Mouse (Mus musculus): ENCODE results near the gene D630045J12Rik. TPM values are rescaled to one million over a fixed set of nuclear protein-coding genes. Genes with fewer than 3 reads are reported as not detected.

Gene D630045J12Rik
- polyA plus RNA-seq, 1 experiment from 2014 or later, result 0.52 TPM

DNA sequence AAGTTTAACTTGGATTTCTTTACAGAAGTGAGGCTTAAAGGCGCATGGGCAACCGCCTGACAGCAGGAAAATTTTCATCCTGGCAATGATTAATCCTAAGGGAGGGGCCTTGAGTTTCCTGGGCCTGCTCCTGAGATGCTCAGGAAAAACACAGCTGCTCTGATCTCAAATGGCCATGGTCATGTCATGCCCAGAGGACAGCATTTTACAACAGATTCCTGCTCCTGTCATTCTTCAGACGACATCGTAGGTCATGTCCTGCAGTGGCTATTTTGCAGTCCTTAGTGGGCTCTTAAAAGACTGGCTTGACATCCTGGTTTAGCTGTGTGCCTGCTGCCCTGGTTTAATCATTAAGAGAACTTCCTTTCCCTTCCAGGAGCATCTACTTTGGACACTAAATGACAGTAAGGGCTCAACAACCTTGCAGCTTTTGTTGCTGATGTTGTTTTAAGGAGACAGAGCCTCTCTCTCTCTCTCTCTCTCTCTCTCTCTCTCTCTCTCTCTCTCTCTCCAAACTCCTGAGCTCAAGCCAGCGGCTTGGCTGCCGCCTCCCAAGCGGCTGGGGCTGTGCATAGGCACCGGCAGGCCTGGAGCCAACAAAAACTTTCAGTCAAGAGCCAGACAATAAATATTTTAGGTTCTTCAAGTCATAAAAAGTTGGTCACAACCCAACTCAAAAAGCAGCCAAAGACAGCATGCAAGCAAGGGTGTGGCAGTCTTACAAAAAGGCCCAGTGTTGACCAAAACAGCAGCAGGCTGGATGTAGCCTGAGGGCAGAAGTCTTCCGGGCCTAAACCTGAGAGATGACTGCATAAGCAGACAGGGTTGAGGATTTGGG is 109.4 kb downstream of the D630045J12Rik start:
- Histone ChIP-seq H3K27ac (ENCODE audit: low read depth, low read length) (no peak overlapping the region), H3K4me1 (replicated peaks; ENCODE audit: control insufficient read depth, insufficient read depth, low read length) (no peaks in the 10 kb centered on the region; the same call in 1 of the 2 replicates), H3K4me2 (replicated peaks; ENCODE audit: low read depth) (no peak overlapping the region), H3K9me3 (ENCODE audit: control insufficient read depth) (no peaks in the 10 kb centered on the region), H3K9ac (ENCODE audit: low read depth, low read length) (no peak overlapping the region), H3K36me3 (ENCODE audit: control insufficient read depth, insufficient read depth) (peaks cover 9% of the 10 kb centered on the region; the same call in 1 of the 2 replicates), H3K4me3 (ENCODE audit: low read depth, low read length) (no peak overlapping the region), H3K27me3 (replicated peaks; ENCODE audit: control insufficient read depth, insufficient read depth, low read length) (no peaks in the 10 kb centered on the region)
- 0 out of 2 replicates have a peak, but pooled peaks have one; percentile 22 for ATAC-seq
- no peak for TF ChIP-seq CTCF (IDR thresholded peaks at IDR 0.05; ENCODE audit: low read depth)
- 24% methylated on average over 9 of the region's 9 CpGs for WGBS

DNA sequence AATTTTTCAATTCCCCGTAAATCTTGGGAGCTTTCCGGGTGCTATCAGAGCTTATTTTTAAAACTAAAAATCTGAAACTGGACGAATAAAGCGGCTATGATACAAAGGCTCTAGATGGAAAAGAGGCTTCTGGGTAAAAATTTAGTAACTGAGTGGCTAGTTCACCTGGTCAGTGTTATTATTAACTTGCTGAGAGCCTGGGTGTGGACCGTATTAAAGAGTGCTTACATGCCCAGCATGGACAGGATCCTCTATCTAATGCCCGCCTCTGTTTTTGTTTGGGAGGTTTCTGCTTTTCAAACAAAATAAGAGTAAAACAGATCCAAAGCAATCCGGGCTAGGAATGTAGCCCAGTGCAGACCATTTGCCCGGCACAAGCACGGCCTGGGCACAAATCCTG is 113.4 kb downstream of the D630045J12Rik start:
- H3K27ac ChIP-seq (ENCODE audit: low read depth, low read length), result no peak overlapping the region; the same call in 1 of the 2 replicates
- no peaks in the 10 kb centered on the region for H3K9me3 ChIP-seq (ENCODE audit: control insufficient read depth)
- no peak for TF ChIP-seq CTCF (IDR thresholded peaks at IDR 0.05; ENCODE audit: low read depth)
- no peaks in the 10 kb centered on the region for H3K27me3 ChIP-seq (replicated peaks; ENCODE audit: control insufficient read depth, insufficient read depth, low read length)
- H3K4me2 ChIP-seq (replicated peaks; ENCODE audit: low read depth), result no peak overlapping the region
- WGBS, result 89% methylated on average over 9 of the region's 9 CpGs
- no peak for ATAC-seq
- H3K4me1 ChIP-seq (replicated peaks; ENCODE audit: control insufficient read depth, insufficient read depth, low read length), result no peaks in the 10 kb centered on the region; the same call in 1 of the 2 replicates
- no peak overlapping the region for H3K4me3 ChIP-seq (ENCODE audit: low read depth, low read length)
- no peaks in the 10 kb centered on the region for H3K36me3 ChIP-seq (ENCODE audit: control insufficient read depth, insufficient read depth)
- no peak overlapping the region for H3K9ac ChIP-seq (ENCODE audit: low read depth, low read length)

DNA sequence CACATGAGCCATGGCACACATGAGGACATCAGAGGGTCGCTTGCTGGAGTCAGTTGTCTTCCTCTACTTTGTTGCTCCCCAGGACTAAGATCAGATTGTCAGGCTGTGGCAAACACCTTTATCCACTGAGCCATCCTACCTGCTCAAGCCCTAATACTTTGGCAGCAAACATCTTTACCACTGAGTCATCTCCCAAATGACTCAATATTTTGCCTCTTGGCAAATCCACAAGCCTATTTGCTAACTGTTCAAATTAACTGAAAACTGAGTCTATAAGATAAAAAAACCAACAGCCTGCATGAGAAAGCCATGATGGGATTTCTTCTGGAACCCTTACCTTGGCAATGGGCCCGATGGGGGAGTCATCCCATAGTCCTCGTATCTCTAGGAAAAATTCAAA is 114.7 kb downstream of the D630045J12Rik start:
- H3K9me3 ChIP-seq (ENCODE audit: control insufficient read depth), result no peaks in the 10 kb centered on the region
- H3K9ac ChIP-seq (ENCODE audit: low read depth, low read length), result no peak overlapping the region
- no peaks in the 10 kb centered on the region for H3K27me3 ChIP-seq (replicated peaks; ENCODE audit: control insufficient read depth, insufficient read depth, low read length)
- ATAC-seq, result no peak
- H3K36me3 ChIP-seq (ENCODE audit: control insufficient read depth, insufficient read depth), result no peaks in the 10 kb centered on the region
- no peak overlapping the region for H3K4me3 ChIP-seq (ENCODE audit: low read depth, low read length)
- no peak overlapping the region for H3K27ac ChIP-seq (ENCODE audit: low read depth, low read length)
- WGBS, result 88% methylated on average over 3 of the region's 3 CpGs
- no peak for TF ChIP-seq CTCF (IDR thresholded peaks at IDR 0.05; ENCODE audit: low read depth)
- H3K4me1 ChIP-seq (replicated peaks; ENCODE audit: control insufficient read depth, insufficient read depth, low read length), result no peaks in the 10 kb centered on the region
- H3K4me2 ChIP-seq (replicated peaks; ENCODE audit: low read depth), result no peak overlapping the region

DNA sequence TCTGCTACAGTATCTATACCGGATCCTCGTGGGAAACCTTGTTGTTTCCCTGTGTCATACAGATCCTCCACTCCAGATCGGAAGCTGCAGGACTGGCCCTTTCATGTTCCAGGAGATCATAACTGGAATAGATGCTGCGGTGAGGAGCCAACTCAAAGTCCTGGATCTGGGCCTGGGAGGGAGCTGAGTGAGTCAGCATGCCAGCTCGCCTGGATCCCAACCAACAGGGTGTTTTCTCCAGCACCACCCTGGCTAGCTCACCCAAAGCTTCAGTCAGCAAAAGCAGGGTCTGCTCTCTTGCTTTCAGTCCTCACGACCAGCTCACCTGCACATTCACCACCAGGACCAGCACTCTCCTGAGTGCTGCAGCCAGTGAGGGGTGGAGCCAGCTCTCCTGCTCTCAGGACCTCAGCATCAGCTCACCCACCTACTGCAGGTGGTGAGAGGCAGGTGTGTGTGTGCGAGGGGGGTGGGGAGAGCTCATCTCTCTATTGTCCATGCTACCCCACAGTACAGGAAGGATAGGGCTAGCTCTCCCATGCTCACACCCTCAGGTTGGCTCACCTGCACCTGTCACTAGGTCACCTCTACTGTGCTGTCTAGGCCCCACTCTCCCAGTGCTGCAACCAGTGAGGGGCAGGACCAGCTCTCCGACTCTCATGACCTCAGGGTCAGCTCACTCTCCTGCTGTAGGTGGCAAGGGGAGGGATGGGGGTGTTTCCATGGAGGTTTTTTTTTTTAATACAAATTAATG is 118.8 kb downstream of the D630045J12Rik start:
- Histone ChIP-seq H3K9ac (ENCODE audit: low read depth, low read length) (no peak overlapping the region), H3K36me3 (ENCODE audit: control insufficient read depth, insufficient read depth) (no peaks in the 10 kb centered on the region), H3K27ac (ENCODE audit: low read depth, low read length) (no peak overlapping the region), H3K27me3 (replicated peaks; ENCODE audit: control insufficient read depth, insufficient read depth, low read length) (no peaks in the 10 kb centered on the region), H3K4me1 (replicated peaks; ENCODE audit: control insufficient read depth, insufficient read depth, low read length) (no peaks in the 10 kb centered on the region), H3K4me2 (replicated peaks; ENCODE audit: low read depth) (no peak overlapping the region), H3K9me3 (ENCODE audit: control insufficient read depth) (no peaks in the 10 kb centered on the region), H3K4me3 (ENCODE audit: low read depth, low read length) (no peak overlapping the region)
- TF ChIP-seq CTCF (IDR thresholded peaks at IDR 0.05; ENCODE audit: low read depth), result no peak
- 85% methylated on average over 8 of the region's 8 CpGs for WGBS
- no peak for ATAC-seq

DNA sequence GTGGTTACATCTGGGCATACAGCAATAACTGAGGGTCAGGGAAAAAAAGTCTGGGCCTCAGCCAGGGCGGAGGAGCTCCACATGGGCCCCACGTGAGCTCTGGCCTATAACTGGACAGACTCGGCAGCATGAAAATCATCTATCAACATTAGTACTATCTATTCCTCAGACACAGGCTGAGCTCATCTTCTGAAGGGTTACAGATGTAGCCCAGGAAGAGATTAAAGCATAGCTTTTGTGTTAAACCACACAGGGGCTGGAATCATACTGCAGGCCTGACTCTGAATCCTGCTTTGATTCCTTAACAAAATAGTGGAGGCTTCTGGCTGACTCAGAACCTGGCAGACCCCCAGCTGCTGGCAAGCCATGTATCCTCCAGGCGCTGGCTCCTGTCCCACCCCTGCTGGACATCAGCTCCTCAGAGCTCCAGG is 122.0 kb downstream of the D630045J12Rik start:
- Histone ChIP-seq H3K27me3 (replicated peaks; ENCODE audit: control insufficient read depth, insufficient read depth, low read length) (no peaks in the 10 kb centered on the region), H3K9ac (ENCODE audit: low read depth, low read length) (no peak overlapping the region), H3K36me3 (ENCODE audit: control insufficient read depth, insufficient read depth) (no peaks in the 10 kb centered on the region; the same call in 1 of the 2 replicates), H3K4me3 (ENCODE audit: low read depth, low read length) (no peak overlapping the region), H3K4me2 (replicated peaks; ENCODE audit: low read depth) (no peak overlapping the region), H3K4me1 (replicated peaks; ENCODE audit: control insufficient read depth, insufficient read depth, low read length) (no peaks in the 10 kb centered on the region), H3K27ac (ENCODE audit: low read depth, low read length) (no peak overlapping the region), H3K9me3 (ENCODE audit: control insufficient read depth) (no peaks in the 10 kb centered on the region)
- WGBS, result 51% methylated on average over 4 of the region's 4 CpGs
- no peak for TF ChIP-seq CTCF (IDR thresholded peaks at IDR 0.05; ENCODE audit: low read depth)
- ATAC-seq, result no peak

DNA sequence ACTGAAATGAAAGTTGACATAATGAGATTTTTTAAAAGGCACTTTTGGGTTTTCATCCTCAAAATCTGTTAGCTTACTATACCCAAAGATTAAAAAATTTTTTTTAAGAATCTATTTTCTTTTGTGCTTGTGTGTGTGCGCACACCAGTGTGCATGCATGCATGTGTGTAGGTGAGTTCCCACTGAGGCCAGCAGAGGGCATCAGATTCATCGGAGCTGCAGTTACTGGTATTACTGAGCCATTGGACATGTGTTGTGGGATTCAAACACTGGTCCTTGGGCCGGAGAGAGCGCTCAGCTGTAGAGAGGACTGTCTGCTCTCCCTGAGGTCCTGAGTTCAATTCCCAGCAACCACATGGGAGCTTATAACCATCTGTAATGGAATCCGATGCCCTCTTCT is 123.9 kb downstream of the D630045J12Rik start:
- peak; percentile 28; the same call in 1 of the 2 replicates for TF ChIP-seq CTCF (IDR thresholded peaks at IDR 0.05; ENCODE audit: low read depth)
- Histone ChIP-seq H3K27me3 (replicated peaks; ENCODE audit: control insufficient read depth, insufficient read depth, low read length) (no peaks in the 10 kb centered on the region), H3K4me2 (replicated peaks; ENCODE audit: low read depth) (no peak overlapping the region), H3K9ac (ENCODE audit: low read depth, low read length) (no peak overlapping the region), H3K4me3 (ENCODE audit: low read depth, low read length) (no peak overlapping the region), H3K27ac (ENCODE audit: low read depth, low read length) (no peak overlapping the region), H3K4me1 (replicated peaks; ENCODE audit: control insufficient read depth, insufficient read depth, low read length) (no peaks in the 10 kb centered on the region), H3K36me3 (ENCODE audit: control insufficient read depth, insufficient read depth) (no peaks in the 10 kb centered on the region; the same call in 1 of the 2 replicates), H3K9me3 (ENCODE audit: control insufficient read depth) (no peaks in the 10 kb centered on the region)
- ATAC-seq, result no peak
- 97% methylated on average over 5 of the region's 5 CpGs for WGBS

Measured in intestine, postnatal 0 days (tissue).